Mouse (Mus musculus) left cerebral cortex, postnatal 10 days (tissue): ENCODE data around the gene Lnx1. TPM values are rescaled to one million over a fixed set of nuclear protein-coding genes. Genes with fewer than 3 reads are reported as not detected.

Experiments used
- DNase-seq, 2 experiments: peaks; one replicate each; pipeline ENCODE4 v3.0.0; 2021 to 2022; ENCODE audit warnings: low spot score in 2 of 2, mixed read lengths in 1 of 2; ENCODE audit errors: extremely low spot score in 1 of 2
- intact Hi-C: fragments of 180-260 bp; cut with DNase I; formaldehyde crosslinking; loops from one replicate; pipeline ENCODE4 v1.15.1; 2025
- total RNA-seq, 2 experiments: library from RNA; stranded (reverse); gene quantifications; 2 replicates each; pipeline ENCODE4 v1.2.3; 2021

The Lnx1 gene
- total RNA-seq, 2 experiments from 2014 or later: 30.6 to 32.6 TPM

DNA sequence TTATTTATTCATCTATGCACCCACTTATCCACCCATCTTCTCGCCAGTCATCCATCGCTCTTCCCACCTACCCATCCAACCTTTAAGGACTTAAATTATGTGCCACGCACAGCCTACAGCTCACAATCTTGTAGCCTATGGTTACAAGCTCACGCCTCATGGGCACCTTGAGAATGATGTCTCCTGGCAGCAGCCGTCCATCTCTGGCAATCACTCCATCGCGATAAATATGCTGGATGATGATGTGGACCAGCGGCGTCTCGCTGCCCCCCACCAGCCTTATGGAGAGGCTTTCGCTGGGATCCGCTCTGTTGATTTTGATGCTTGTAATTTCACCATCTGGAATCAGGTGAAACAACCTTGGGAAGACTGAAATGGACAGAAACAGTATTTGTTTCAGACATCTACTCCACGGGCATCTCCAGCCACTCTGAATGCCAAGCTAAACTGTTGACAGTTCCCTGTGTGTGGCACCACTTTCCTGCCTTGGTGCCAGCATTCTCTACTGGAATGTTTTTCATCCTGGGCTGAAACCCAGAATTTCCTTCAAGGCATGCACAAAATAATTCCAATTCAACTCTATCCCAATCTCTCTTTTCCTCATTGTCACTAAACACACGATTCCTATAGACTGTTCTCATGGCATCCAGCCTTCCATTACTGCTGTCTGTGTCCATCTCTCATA is 79.3 kb downstream of the Lnx1 start:
- no peak for DNase-seq
- intact Hi-C loops: no loop called here

GRCm38 (mm10) chr5:74621691-74622470 is 80.8 kb downstream of the Lnx1 start:
- intact Hi-C loops: no loop called here
- DNase-seq: no peak

GRCm38 (mm10) chr5:74618573-74619059 is 84.1 kb downstream of the Lnx1 start:
- intact Hi-C loops: no loop called here
- peak in 1 of 2 experiments; percentile 38 for DNase-seq

GRCm38 (mm10) chr5:74617816-74618572 is 84.7 kb downstream of the Lnx1 start:
- peak in 1 of 2 experiments; percentile 5 for DNase-seq
- intact Hi-C loops: no loop called here

GRCm38 (mm10) chr5:74613491-74614151 is 89.1 kb downstream of the Lnx1 start:
- DNase-seq: peak in 1 of 2 experiments; percentile 16
- intact Hi-C loops: no loop called here

DNA sequence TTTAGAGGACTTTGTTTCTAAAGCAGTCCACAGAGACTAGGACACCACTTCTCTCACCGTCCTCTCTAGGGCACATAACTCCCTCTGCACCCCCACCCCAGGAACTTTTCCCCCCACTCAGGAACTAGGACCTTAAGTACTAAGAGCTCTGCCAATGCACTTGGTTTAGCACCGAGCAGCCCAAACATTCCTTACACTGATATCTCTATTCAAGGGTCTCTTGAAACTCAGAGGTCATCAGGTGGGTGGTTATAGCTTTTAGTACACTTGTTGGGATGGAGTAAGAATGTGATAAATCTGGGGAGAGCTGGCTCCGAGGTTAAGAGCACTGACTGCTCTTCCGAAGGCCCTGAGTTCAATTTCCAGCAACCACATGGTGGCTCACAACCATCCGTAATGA is 90.0 kb downstream of the Lnx1 start:
- DNase-seq: no peak
- intact Hi-C loops: no loop called here

DNA sequence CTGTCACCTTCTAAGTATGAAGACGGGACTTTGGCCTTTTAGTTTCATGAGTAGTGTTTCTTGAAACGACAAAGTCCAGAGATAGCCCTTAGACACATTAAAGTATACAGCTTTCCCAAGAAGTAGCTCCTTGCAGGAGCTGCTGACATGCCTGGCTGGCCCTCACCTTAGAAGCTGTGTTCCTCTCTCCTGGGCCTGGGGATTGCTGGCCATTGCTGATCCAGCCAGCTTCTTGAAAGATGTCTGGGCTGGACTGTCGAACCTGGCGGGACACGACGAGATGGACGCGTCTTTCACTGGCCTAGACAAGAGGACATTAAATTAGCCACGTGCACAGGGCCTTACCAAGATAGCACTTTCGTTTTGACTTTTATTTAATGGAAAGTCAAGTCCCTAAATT is 92.2 kb downstream of the Lnx1 start:
- intact Hi-C loops: no loop called here
- DNase-seq: no peak

DNA sequence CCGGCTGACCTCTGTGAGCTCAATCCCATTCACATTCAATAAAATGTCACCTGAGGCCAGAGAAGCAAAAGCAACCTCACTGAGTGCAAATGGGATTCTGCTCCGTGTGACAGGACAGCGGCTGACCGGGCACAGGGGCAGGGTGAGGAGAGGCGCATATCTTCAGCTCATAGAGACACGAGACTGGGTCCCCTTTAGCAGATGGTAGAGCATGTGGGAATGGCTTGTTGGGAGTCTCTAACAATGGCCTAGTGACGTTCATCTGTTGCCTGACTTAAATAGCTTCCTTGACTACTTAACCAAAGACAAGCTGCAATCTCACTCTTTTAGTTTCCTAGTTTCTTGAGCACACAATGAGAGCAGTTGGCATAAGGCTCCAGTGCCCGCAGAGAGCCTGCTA is 96.5 kb downstream of the Lnx1 start:
- DNase-seq: peak in 1 of 2 experiments; percentile 20

GRCm38 (mm10) chr5:74603306-74603705 is 99.4 kb downstream of the Lnx1 start:
- intact Hi-C loops: no loop called here
- no peak for DNase-seq

More for the DNA sequence above, 96.5 kb downstream of the Lnx1 start:
- intact Hi-C loops: no loop called here

- intact Hi-C loops: no loop called here
- DNase-seq: no peak
Measured at GRCm38 (mm10) chr5:74602371-74602770, 100.3 kb downstream of the Lnx1 start.

GRCm38 (mm10) chr5:74601965-74602364 is 100.7 kb downstream of the Lnx1 start:
- no peak for DNase-seq
- intact Hi-C loops: no loop called here

DNA sequence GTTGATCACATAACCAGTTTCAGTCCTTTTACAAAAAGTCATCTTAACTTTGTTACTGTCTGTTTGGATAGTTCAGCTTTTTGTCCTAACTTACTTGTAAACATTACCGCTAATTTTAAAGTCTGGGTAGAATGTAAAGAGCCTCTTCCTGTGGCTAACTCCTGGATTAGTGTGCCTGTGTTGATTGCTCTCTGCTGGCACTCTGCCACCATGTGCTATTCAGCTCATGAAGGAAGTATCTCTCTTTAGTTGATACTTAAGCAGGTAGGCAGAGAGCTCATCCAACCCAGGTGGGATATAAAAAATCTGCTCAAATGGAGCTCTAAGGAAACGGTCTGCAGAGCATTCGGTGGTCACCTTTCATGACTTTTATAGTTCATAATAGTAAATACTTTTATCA is 101.5 kb downstream of the Lnx1 start:
- intact Hi-C loops: no loop called here
- no peak for DNase-seq

GRCm38 (mm10) chr5:74600010-74600409 is 102.7 kb downstream of the Lnx1 start:
- DNase-seq: no peak
- intact Hi-C loops: no loop called here

DNA sequence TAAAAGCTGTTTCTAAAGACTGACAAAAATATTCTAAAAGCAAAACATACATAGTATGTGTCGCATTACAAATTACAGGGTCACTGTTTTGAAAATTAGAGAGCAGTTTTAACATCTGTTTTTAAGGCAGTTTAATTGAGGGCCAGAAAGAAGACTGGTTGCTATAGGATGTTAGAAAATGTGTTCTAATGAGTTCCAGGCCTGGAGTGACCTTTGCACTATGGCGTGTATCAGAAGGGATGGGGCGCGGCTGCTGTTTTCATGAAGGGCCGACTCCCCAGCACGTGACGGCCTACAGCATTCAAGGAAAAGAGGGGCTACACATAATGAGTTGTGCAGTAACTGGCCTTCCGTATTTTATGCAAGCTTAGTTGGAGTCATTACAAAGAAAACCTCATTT is 109.6 kb downstream of the Lnx1 start:
- intact Hi-C loops: no loop called here
- DNase-seq: no peak

- intact Hi-C loops: no loop called here
- no peak for DNase-seq
Measured at GRCm38 (mm10) chr5:74591413-74591812, 111.3 kb downstream of the Lnx1 start.

DNA sequence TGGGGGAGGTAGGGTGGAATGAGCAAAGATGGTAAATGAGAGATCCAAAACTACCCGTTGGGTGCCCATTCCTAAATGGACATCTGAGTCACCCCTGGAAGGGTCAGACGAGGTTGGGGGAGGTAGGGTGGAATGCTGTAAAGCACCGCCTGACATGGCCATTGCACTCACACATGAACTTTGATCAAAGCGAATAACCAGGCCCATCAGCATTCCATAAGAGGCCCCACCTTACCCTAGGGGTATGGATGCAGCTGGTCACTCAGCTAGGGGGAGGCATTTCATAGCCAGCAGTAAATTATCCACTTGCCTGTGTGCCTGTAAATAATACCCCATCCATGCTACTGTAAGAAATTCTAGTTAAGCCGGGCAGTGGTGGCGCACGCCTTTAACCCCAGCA is 113.6 kb downstream of the Lnx1 start:
- no peak for DNase-seq
- intact Hi-C loops: no loop called here

- no peak for DNase-seq
Measured at GRCm38 (mm10) chr5:74571767-74572166, 130.9 kb downstream of the Lnx1 start.

GRCm38 (mm10) chr5:74561151-74561550 is 141.6 kb downstream of the Lnx1 start:
- intact Hi-C loops: no loop called here
- DNase-seq: peak in 1 of 2 experiments; percentile 18

More at GRCm38 (mm10) chr5:74571767-74572166, 130.9 kb downstream of the Lnx1 start:
- intact Hi-C loops: no loop called here

DNA sequence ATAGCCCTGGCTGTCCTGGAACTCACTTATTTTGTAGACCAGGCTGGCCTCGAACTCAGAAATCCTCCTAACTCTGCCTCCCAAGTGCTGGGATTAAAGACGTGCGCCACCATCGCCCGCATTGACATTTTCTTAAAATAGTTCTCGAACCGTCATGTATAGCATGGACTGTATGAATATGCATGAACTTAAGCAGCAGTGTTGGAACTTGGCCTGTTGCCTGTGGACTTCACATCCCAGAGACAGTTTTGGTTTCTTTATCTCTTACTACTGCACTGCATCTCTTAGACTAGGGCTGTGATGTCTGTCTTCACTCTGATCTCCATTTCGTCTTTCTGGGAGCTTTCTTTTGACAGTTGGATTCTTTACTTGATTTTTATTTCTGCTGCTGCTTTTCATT is 153.1 kb downstream of the Lnx1 start:
- DNase-seq: no peak
- intact Hi-C loops: no loop called here
